Mouse (Mus musculus): ENCODE measurements around the gene Mbnl2. TPM values are rescaled to one million over a fixed set of nuclear protein-coding genes. Genes with fewer than 3 reads are reported as not detected.

Mbnl2 gene
- polyA plus RNA-seq, 1 experiment: 18.9 TPM

DNA sequence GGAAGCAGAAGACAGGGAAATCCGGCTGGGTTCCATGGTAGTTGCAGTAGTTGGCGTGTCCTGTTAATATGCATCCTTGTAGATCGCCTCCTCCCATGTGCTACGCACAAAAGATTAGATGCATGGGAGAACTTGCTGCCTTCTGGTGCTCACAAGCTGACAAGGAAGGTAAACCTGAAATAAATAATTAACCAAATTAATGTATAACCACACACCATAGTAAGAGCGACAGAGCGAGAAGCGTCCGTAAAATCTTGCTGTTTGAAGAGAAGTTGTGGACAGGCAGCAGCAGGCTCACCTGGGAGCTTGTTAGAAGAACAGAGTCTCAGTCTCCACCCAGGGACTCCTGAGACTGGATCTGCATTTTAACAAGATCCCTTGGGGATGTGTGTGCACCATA is 4.4 kb upstream of the Mbnl2 start:
- TF ChIP-seq CTCF (IDR thresholded peaks at IDR 0.05; ENCODE audit: extremely low read depth, insufficient read depth, insufficient read length, insufficient replicate concordance) (no peak), POLR2A (IDR thresholded peaks at IDR 0.05; ENCODE audit: low read depth, low read length) (no peak)
- no peak for DNase-seq (ENCODE audit: low read depth in 1 of 2, low spot score in 2 of 2)
- H3K4me1 ChIP-seq (ENCODE audit: control insufficient read depth, insufficient read depth, insufficient read length): peaks cover 3% of the 10 kb centered on the region; the same call in 1 of the 2 replicates
- no peak overlapping the region for H3K4me3 ChIP-seq (ENCODE audit: extremely low read depth, insufficient read depth, insufficient read length)
- 94% methylated on average over 8 of the region's 8 CpGs for WGBS
- H3K27ac ChIP-seq (ENCODE audit: insufficient read depth, low read length): no peak overlapping the region
- H3K27me3 ChIP-seq (ENCODE audit: control insufficient read depth, insufficient read depth, low read length): no peaks in the 10 kb centered on the region
- no peaks in the 10 kb centered on the region for H3K36me3 ChIP-seq (ENCODE audit: control insufficient read depth, insufficient read depth, low read length)

DNA sequence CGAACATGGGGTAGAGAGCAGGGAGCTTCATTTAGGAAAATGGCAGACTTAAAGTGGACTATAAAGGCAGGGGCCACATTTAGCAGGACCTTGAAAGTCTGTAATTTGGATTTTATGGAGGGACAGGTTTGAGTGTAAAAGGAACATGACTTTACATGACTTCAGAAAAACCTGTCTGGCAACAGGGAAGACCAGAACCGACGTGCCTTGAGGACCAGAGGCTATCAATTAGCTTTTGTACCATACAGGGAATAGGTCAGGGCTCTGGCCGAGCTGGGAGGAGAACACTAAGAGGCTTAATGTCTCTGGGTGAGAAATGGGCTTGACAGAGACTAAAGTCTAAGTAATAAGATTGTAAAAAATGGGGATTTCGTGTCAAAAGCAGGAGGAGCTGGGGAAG is 1.7 kb upstream of the Mbnl2 start:
- H3K36me3 ChIP-seq (ENCODE audit: control insufficient read depth, insufficient read depth, low read length): no peaks in the 10 kb centered on the region
- H3K27ac ChIP-seq (ENCODE audit: insufficient read depth, low read length): no peak overlapping the region
- TF ChIP-seq CTCF (IDR thresholded peaks at IDR 0.05; ENCODE audit: extremely low read depth, insufficient read depth, insufficient read length, insufficient replicate concordance) (no peak), POLR2A (IDR thresholded peaks at IDR 0.05; ENCODE audit: low read depth, low read length) (no peak)
- H3K27me3 ChIP-seq (ENCODE audit: control insufficient read depth, insufficient read depth, low read length): no peaks in the 10 kb centered on the region
- peaks cover 6% of the 10 kb centered on the region; the same call in 1 of the 2 replicates for H3K4me1 ChIP-seq (ENCODE audit: control insufficient read depth, insufficient read depth, insufficient read length)
- no peak for DNase-seq (ENCODE audit: low read depth in 1 of 2, low spot score in 2 of 2)
- 93% methylated on average over 5 of the region's 5 CpGs for WGBS
- no peak overlapping the region for H3K4me3 ChIP-seq (ENCODE audit: extremely low read depth, insufficient read depth, insufficient read length)

DNA sequence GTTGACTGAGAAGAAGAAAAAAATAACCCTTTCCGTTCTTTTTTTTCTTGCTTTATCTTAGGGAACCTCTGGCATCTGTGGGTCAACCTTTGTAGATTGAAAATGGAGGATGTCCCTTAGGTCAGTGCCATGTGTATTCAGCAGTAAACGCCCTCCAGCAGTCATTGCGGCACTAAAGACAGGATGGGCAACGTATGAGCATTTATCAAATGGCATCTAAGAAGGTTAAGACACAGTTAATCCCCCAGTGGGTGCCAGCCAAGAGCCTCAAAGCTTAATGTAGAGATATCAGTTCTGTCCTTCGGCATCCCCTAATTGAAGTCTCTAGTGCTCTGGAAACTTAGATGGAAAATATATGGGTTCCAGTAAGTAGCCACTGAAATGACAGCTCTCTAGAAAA is 723 bp upstream of the Mbnl2 start:
- H3K4me3 ChIP-seq (ENCODE audit: extremely low read depth, insufficient read depth, insufficient read length): no peak overlapping the region
- H3K4me1 ChIP-seq (ENCODE audit: control insufficient read depth, insufficient read depth, insufficient read length): peaks cover 16% of the 10 kb centered on the region
- no peak for TF ChIP-seq CTCF (IDR thresholded peaks at IDR 0.05; ENCODE audit: extremely low read depth, insufficient read depth, insufficient read length, insufficient replicate concordance)
- no peak for TF ChIP-seq POLR2A (IDR thresholded peaks at IDR 0.05; ENCODE audit: low read depth, low read length)
- no peak overlapping the region for H3K27ac ChIP-seq (ENCODE audit: insufficient read depth, low read length)
- H3K36me3 ChIP-seq (ENCODE audit: control insufficient read depth, insufficient read depth, low read length): no peaks in the 10 kb centered on the region
- WGBS: 87% methylated on average over 5 of the region's 5 CpGs
- no peak for DNase-seq (ENCODE audit: low read depth in 1 of 2, low spot score in 2 of 2)
- H3K27me3 ChIP-seq (ENCODE audit: control insufficient read depth, insufficient read depth, low read length): no peaks in the 10 kb centered on the region

DNA sequence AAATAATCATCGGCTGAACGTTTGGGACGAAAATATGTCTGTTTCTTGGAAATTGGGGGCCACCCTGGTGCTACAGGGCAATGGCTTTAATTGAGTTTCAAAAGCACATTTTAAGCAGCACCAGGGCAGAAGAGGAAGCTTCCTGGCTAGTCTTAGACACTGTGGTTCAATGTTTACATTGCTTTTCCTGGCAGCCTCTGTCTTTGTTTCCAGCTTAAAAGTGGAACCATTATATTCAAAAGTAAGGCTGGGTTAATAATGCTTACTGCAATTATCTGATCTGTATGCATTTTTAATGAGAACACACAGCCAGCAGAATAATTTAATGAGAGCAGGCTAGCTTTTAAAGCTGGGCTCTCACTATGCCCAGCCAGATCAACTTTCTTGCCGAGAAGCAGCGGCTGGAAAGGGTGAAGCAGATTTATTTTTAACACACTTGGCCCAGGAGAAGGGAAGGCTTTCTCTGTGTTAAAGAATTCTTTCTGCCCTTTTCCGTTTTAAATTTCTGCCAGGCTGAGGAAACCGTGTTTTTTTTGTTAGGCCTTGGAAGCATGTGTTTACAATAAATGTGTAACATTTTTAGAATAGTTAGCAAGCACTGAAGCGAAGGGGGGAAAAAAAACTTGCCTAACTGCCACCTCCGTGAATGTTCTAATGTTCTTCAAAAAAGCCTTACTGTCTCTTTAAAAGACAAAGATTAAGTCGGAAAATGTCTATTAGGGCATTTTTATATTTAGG is 1.0 kb downstream of the Mbnl2 start:
- H3K27me3 ChIP-seq (ENCODE audit: control insufficient read depth, insufficient read depth, low read length): no peaks in the 10 kb centered on the region
- H3K4me3 ChIP-seq (ENCODE audit: extremely low read depth, insufficient read depth, insufficient read length): peak overlapping the region; percentile 53
- TF ChIP-seq POLR2A (IDR thresholded peaks at IDR 0.05; ENCODE audit: low read depth, low read length) (no peak), CTCF (IDR thresholded peaks at IDR 0.05; ENCODE audit: extremely low read depth, insufficient read depth, insufficient read length, insufficient replicate concordance) (no peak)
- WGBS: under 1% methylated on average over 10 of the region's 10 CpGs
- no peaks in the 10 kb centered on the region for H3K36me3 ChIP-seq (ENCODE audit: control insufficient read depth, insufficient read depth, low read length)
- DNase-seq (ENCODE audit: low read depth in 1 of 2, low spot score in 2 of 2): no peak
- H3K27ac ChIP-seq (ENCODE audit: insufficient read depth, low read length): peak overlapping the region; percentile 74
- H3K4me1 ChIP-seq (ENCODE audit: control insufficient read depth, insufficient read depth, insufficient read length): peaks cover 13% of the 10 kb centered on the region

DNA sequence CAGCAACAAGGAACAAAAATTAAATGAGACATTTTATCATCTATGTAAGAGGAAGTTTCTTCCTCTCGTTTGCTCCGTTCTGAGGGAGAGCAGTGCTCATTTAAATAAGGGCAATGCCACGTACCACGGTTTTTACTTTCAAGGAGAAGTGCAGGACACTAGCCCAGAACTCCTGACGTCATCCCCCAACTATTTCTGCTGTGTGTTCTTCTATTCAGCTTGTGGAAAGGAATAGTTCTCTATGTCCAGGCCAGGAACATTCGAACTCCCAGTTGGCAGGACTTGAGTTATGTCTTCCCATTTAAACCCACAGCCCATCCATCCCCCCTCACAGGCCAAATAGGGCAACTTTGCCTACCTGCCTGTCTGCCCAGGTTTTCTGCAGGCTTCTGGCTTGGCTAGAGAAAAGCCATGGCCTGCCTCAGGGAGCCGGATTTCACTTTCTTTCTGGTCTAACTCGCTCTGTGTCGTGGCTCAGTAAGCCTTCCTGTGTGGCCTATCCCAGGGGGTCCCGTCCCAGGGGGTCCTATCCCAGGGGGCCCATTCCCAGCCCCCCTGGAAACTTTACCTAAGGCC is 1.7 kb downstream of the Mbnl2 start:
- WGBS: 4% methylated on average over 10 of the region's 10 CpGs
- peak in 1 of 2 experiments; percentile 27 for DNase-seq (ENCODE audit: low read depth in 1 of 2, low spot score in 2 of 2)

DNA sequence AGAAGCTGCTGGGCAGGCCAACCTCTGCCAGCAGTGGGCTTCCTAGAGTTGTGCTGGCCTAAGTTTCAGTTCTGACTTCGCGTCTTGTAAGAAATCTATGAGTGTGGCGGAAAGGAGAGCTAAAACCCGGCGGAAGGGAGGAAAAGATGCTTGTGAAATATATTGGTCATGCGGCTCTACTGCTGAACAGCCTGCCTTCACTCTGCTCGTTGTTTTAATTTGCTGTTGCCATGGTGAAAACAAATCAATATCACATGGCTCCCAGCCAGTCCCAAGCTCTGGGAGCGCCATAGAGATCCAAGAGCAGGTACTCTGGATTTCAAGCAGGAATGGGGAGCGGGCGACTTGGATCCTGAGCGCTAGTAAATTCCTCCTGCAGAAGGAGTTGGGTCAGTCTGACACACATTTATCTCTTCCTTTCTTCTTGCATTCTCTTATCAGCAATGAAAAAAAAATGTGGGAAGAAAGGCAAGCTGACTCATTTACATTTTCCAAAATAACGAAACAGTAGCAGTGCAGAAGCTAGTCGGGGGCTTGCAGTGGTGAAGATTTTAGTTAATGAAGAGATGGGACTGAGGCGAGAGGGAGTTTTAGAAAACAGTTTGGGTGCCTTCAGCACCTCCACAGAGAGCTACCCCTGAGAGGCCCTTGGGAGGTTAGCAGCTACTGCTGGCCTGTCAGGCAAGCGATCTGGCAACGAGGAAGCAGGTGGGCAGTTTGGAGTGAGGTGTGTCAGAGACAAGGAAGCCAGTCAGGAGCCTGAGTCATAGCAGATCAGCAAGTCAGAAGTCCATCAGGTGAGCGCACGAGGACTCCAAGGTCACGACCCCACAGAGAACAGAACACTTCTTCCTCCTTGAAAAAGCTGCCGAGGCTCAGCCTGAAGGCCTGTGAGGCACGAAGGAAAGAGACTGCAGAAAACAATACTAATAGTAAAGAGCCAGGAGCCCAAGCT is 3.1 kb downstream of the Mbnl2 start:
- 22% methylated on average over 21 of the region's 21 CpGs for WGBS
- Histone ChIP-seq H3K36me3 (ENCODE audit: control insufficient read depth, insufficient read depth, low read length) (no peaks in the 10 kb centered on the region), H3K27me3 (ENCODE audit: control insufficient read depth, insufficient read depth, low read length) (no peaks in the 10 kb centered on the region), H3K27ac (ENCODE audit: insufficient read depth, low read length) (peak overlapping the region; percentile 48), H3K4me3 (ENCODE audit: extremely low read depth, insufficient read depth, insufficient read length) (peak overlapping the region; percentile 20; the same call in 1 of the 2 replicates), H3K4me1 (ENCODE audit: control insufficient read depth, insufficient read depth, insufficient read length) (peaks cover 13% of the 10 kb centered on the region)
- no peak for TF ChIP-seq POLR2A (IDR thresholded peaks at IDR 0.05; ENCODE audit: low read depth, low read length)
- TF ChIP-seq CTCF (IDR thresholded peaks at IDR 0.05; ENCODE audit: extremely low read depth, insufficient read depth, insufficient read length, insufficient replicate concordance): no peak
- peak in 1 of 2 experiments; percentile 27 for DNase-seq (ENCODE audit: low read depth in 1 of 2, low spot score in 2 of 2)

More for the DNA sequence above, 1.7 kb downstream of the Mbnl2 start:
- Histone ChIP-seq H3K4me3 (ENCODE audit: extremely low read depth, insufficient read depth, insufficient read length) (peak overlapping the region; percentile 53), H3K4me1 (ENCODE audit: control insufficient read depth, insufficient read depth, insufficient read length) (peaks cover 13% of the 10 kb centered on the region), H3K27ac (ENCODE audit: insufficient read depth, low read length) (peak overlapping the region; percentile 91), H3K27me3 (ENCODE audit: control insufficient read depth, insufficient read depth, low read length) (no peaks in the 10 kb centered on the region), H3K36me3 (ENCODE audit: control insufficient read depth, insufficient read depth, low read length) (no peaks in the 10 kb centered on the region)
- no peak for TF ChIP-seq CTCF (IDR thresholded peaks at IDR 0.05; ENCODE audit: extremely low read depth, insufficient read depth, insufficient read length, insufficient replicate concordance)
- no peak for TF ChIP-seq POLR2A (IDR thresholded peaks at IDR 0.05; ENCODE audit: low read depth, low read length)
